Mouse (Mus musculus): ENCODE data around the gene Tmem131. TPM values are rescaled to one million over a fixed set of nuclear protein-coding genes. Genes with fewer than 3 reads are reported as not detected.

Gene Tmem131
- polyA plus RNA-seq (2012; ENCODE audit: insufficient read depth, low replicate concordance), result 12.1 and 14.4 TPM in 2 replicates

- Histone ChIP-seq H3K4me1 (peaks cover 22% of the 10 kb centered on the region), H3K27me3 (replicated peaks) (peaks cover 2% of the 10 kb centered on the region), H3K36me3 (replicated peaks; ENCODE audit: low read length) (no peaks in the 10 kb centered on the region), H3K9me3 (no peaks in the 10 kb centered on the region), H3K4me3 (replicated peaks) (no peak within 1 kb of the TSS)
- TF ChIP-seq FLI1 (IDR thresholded peaks at IDR 0.05; ENCODE audit: low read length), result no peak
- TF ChIP-seq GATA1 (IDR thresholded peaks at IDR 0.05; ENCODE audit: borderline replicate concordance, low read length), result no peak
Observed at GRCm38 (mm10) chr1:36943653-36944052, at the start of gene Tmem131. Gene Tmem131 (minus strand): TSS chr1:36943666.

GRCm38 (mm10) chr1:36988561-36988960 lies 45.1 kb upstream of the Tmem131 start:
- Histone ChIP-seq H3K36me3 (replicated peaks; ENCODE audit: low read length) (no peaks in the 10 kb centered on the region), H3K27me3 (replicated peaks) (peaks cover 5% of the 10 kb centered on the region), H3K4me1 (peaks cover 14% of the 10 kb centered on the region), H3K4me3 (replicated peaks) (no peak overlapping the region), H3K9me3 (no peaks in the 10 kb centered on the region)
- TF ChIP-seq FLI1 (IDR thresholded peaks at IDR 0.05; ENCODE audit: low read length) (no peak), GATA1 (IDR thresholded peaks at IDR 0.05; ENCODE audit: borderline replicate concordance, low read length) (no peak)

- no peak for TF ChIP-seq GATA1 (IDR thresholded peaks at IDR 0.05; ENCODE audit: borderline replicate concordance, low read length)
- no peak for TF ChIP-seq FLI1 (IDR thresholded peaks at IDR 0.05; ENCODE audit: low read length)
- H3K9me3 ChIP-seq, result no peaks in the 10 kb centered on the region
- no peaks in the 10 kb centered on the region for H3K36me3 ChIP-seq (replicated peaks; ENCODE audit: low read length)
- no peak overlapping the region for H3K4me3 ChIP-seq (replicated peaks)
- peaks cover 14% of the 10 kb centered on the region for H3K4me1 ChIP-seq
- peaks cover 5% of the 10 kb centered on the region for H3K27me3 ChIP-seq (replicated peaks)
Observed at GRCm38 (mm10) chr1:36988161-36988560, 44.7 kb upstream of the Tmem131 start.

- no peaks in the 10 kb centered on the region for H3K36me3 ChIP-seq (replicated peaks; ENCODE audit: low read length)
- no peak for TF ChIP-seq FLI1 (IDR thresholded peaks at IDR 0.05; ENCODE audit: low read length)
- TF ChIP-seq GATA1 (IDR thresholded peaks at IDR 0.05; ENCODE audit: borderline replicate concordance, low read length), result no peak
- no peak overlapping the region for H3K4me3 ChIP-seq (replicated peaks)
- H3K27me3 ChIP-seq (replicated peaks), result peaks cover 5% of the 10 kb centered on the region
- H3K9me3 ChIP-seq, result no peaks in the 10 kb centered on the region
- peaks cover 17% of the 10 kb centered on the region for H3K4me1 ChIP-seq
Observed at GRCm38 (mm10) chr1:36987172-36988148, 44.0 kb upstream of the Tmem131 start.

GRCm38 (mm10) chr1:36986396-36987160 lies 43.1 kb upstream of the Tmem131 start:
- Histone ChIP-seq H3K36me3 (replicated peaks; ENCODE audit: low read length) (no peaks in the 10 kb centered on the region), H3K27me3 (replicated peaks) (peaks cover 5% of the 10 kb centered on the region), H3K4me1 (peaks cover 19% of the 10 kb centered on the region), H3K9me3 (no peaks in the 10 kb centered on the region), H3K4me3 (replicated peaks) (no peak overlapping the region)
- TF ChIP-seq GATA1 (IDR thresholded peaks at IDR 0.05; ENCODE audit: borderline replicate concordance, low read length) (no peak), FLI1 (IDR thresholded peaks at IDR 0.05; ENCODE audit: low read length) (no peak)

- Histone ChIP-seq H3K9me3 (no peaks in the 10 kb centered on the region), H3K36me3 (replicated peaks; ENCODE audit: low read length) (no peaks in the 10 kb centered on the region), H3K27me3 (replicated peaks) (peaks cover 5% of the 10 kb centered on the region), H3K4me1 (peaks cover 19% of the 10 kb centered on the region), H3K4me3 (replicated peaks) (no peak overlapping the region)
- TF ChIP-seq GATA1 (IDR thresholded peaks at IDR 0.05; ENCODE audit: borderline replicate concordance, low read length) (no peak), FLI1 (IDR thresholded peaks at IDR 0.05; ENCODE audit: low read length) (no peak)
Observed at GRCm38 (mm10) chr1:36985896-36986295, 42.4 kb upstream of the Tmem131 start.

GRCm38 (mm10) chr1:36984406-36984805 lies 40.9 kb upstream of the Tmem131 start:
- no peaks in the 10 kb centered on the region for H3K36me3 ChIP-seq (replicated peaks; ENCODE audit: low read length)
- peaks cover 19% of the 10 kb centered on the region for H3K4me1 ChIP-seq
- no peak overlapping the region for H3K4me3 ChIP-seq (replicated peaks)
- TF ChIP-seq GATA1 (IDR thresholded peaks at IDR 0.05; ENCODE audit: borderline replicate concordance, low read length), result no peak
- no peak for TF ChIP-seq FLI1 (IDR thresholded peaks at IDR 0.05; ENCODE audit: low read length)
- H3K27me3 ChIP-seq (replicated peaks), result peaks cover 5% of the 10 kb centered on the region
- no peaks in the 10 kb centered on the region for H3K9me3 ChIP-seq

- H3K27me3 ChIP-seq (replicated peaks), result peaks cover 5% of the 10 kb centered on the region
- no peaks in the 10 kb centered on the region for H3K36me3 ChIP-seq (replicated peaks; ENCODE audit: low read length)
- no peaks in the 10 kb centered on the region for H3K9me3 ChIP-seq
- peaks cover 19% of the 10 kb centered on the region for H3K4me1 ChIP-seq
- TF ChIP-seq FLI1 (IDR thresholded peaks at IDR 0.05; ENCODE audit: low read length) (no peak), GATA1 (IDR thresholded peaks at IDR 0.05; ENCODE audit: borderline replicate concordance, low read length) (no peak)
- H3K4me3 ChIP-seq (replicated peaks), result no peak overlapping the region
Observed at GRCm38 (mm10) chr1:36983754-36984153, 40.3 kb upstream of the Tmem131 start.

- H3K27me3 ChIP-seq (replicated peaks), result peaks cover 5% of the 10 kb centered on the region
- H3K36me3 ChIP-seq (replicated peaks; ENCODE audit: low read length), result no peaks in the 10 kb centered on the region
- H3K4me1 ChIP-seq, result peaks cover 14% of the 10 kb centered on the region
- H3K4me3 ChIP-seq (replicated peaks), result no peak overlapping the region
- no peaks in the 10 kb centered on the region for H3K9me3 ChIP-seq
- TF ChIP-seq GATA1 (IDR thresholded peaks at IDR 0.05; ENCODE audit: borderline replicate concordance, low read length) (no peak), FLI1 (IDR thresholded peaks at IDR 0.05; ENCODE audit: low read length) (no peak)
Observed at GRCm38 (mm10) chr1:36982191-36982961, 38.9 kb upstream of the Tmem131 start.
